Mouse (Mus musculus) forebrain, postnatal 0 days (tissue): Measurements from ENCODE around the gene Tmem232. TPM values are rescaled to one million over a fixed set of nuclear protein-coding genes. Genes with fewer than 3 reads are reported as not detected.
"Not testable (repeated sequence)": the region's sequence is repeated elsewhere in the genome, so short reads cannot be mapped to it uniquely, and the experiment has no call there.

Experiments
- ATAC-seq: fragments of 200-750 bp; cut with Nextera tagmentation; 2 replicates; pipeline ENCODE4 v1.8.0; 2017; ENCODE audit warnings: mild to moderate bottlenecking, moderate library complexity
- DNase-seq: peaks from one replicate; pipeline ENCODE4 v3.0.0-alpha.2; 2015
- H3K27ac ChIP-seq: fragments of 300-500 bp; sonication (generic); 2 replicates; pipeline ENCODE4 v1.5.1; 2014; ENCODE audit warnings: low read depth, mild to moderate bottlenecking, antibody characterized with exemption, low read length, moderate library complexity, mixed read lengths
- H3K27me3 ChIP-seq: fragments of 300-500 bp; sonication (generic); 2 replicates; pipeline ENCODE4 v1.6.1; 2014; ENCODE audit warnings: mild to moderate bottlenecking, low read length, mixed read lengths; ENCODE audit not compliant: insufficient read depth
- H3K36me3 ChIP-seq: fragments of 300-500 bp; sonication (generic); 2 replicates; pipeline ENCODE4 v1.6.1; 2014; ENCODE audit warnings: mild to moderate bottlenecking, moderate library complexity; ENCODE audit not compliant: insufficient read depth
- H3K4me1 ChIP-seq: fragments of 300-500 bp; sonication (generic); 2 replicates; pipeline ENCODE4 v1.6.1; 2014; ENCODE audit warnings: antibody characterized with exemption; ENCODE audit not compliant: insufficient read depth
- H3K4me2 ChIP-seq: fragments of 300-500 bp; sonication (generic); 2 replicates; pipeline ENCODE4 v1.6.1; 2014; ENCODE audit warnings: low read depth, mild to moderate bottlenecking, moderate library complexity
- H3K4me3 ChIP-seq: fragments of 300-500 bp; sonication (generic); 2 replicates; pipeline ENCODE4 v1.5.1; 2014; ENCODE audit warnings: low read depth, low read length, mixed read lengths
- H3K9ac ChIP-seq: fragments of 300-500 bp; sonication (generic); 2 replicates; pipeline ENCODE4 v1.6.1; 2014; ENCODE audit warnings: mild to moderate bottlenecking
- H3K9me3 ChIP-seq: fragments of 300-500 bp; sonication (generic); 2 replicates; pipeline ENCODE4 v1.6.1; 2016; ENCODE audit warnings: low read length
- CTCF ChIP-seq: sonication (generic); IDR thresholded peaks from 2 replicates; pipeline ENCODE4 v1.5.1; 2016; ENCODE audit warnings: antibody characterized with exemption, control low read depth, low read depth
- WGBS: fragments of 180-500 bp; shearing (Covaris S2); extraction: QIAGEN DNeasy Blood & Tissue Kit; methylation state at CpG from one replicate; pipeline ENCODE4 v1.1.7; 2014; 5-methylcytosine and 5-hydroxymethylcytosine counted together
- polyA plus RNA-seq: library from polyadenylated mRNA; unstranded; fragments of >200 nt; fragmentation: Nextera tagmentation; extraction: Ambion mirVana; gene quantifications from 2 replicates; pipeline ENCODE4 v1.2.1, GENCODE M21; 2015
- total RNA-seq: library from RNA; depleted of rRNA; stranded (reverse); fragments of >200 nt; gene quantifications from 2 replicates; pipeline ENCODE4 v1.2.3, GENCODE M21; 2014

Tmem232 gene
- total and polyA plus RNA-seq, 2 experiments from 2014 or later: 0.57 to 1.1 TPM

- Histone ChIP-seq H3K4me1 (no peaks in the 10 kb centered on the region), H3K4me2 (no peak overlapping the region), H3K36me3 (no peaks in the 10 kb centered on the region), H3K4me3 (no peak overlapping the region), H3K27me3 (no peaks in the 10 kb centered on the region), H3K9me3 (no peaks in the 10 kb centered on the region), H3K27ac (no peak overlapping the region), H3K9ac (no peak overlapping the region)
- ATAC-seq: peak; percentile 23; the same call in 1 of the 2 replicates
- WGBS: 42% methylated on average over 9 of the region's 9 CpGs
- TF ChIP-seq CTCF: peak; percentile 56
- DNase-seq: peak; percentile 48
Observed at GRCm38 (mm10) chr17:65558217-65558616, 17.6 kb upstream of the Tmem232 start.

- H3K9ac ChIP-seq: no peak overlapping the region
- H3K9me3 ChIP-seq: no peaks in the 10 kb centered on the region
- no peaks in the 10 kb centered on the region for H3K27me3 ChIP-seq
- no peak for TF ChIP-seq CTCF
- no peak overlapping the region for H3K4me2 ChIP-seq
- no peaks in the 10 kb centered on the region for H3K36me3 ChIP-seq
- no peak overlapping the region for H3K4me3 ChIP-seq
- 84% methylated on average over 6 of the region's 6 CpGs for WGBS
- H3K27ac ChIP-seq: no peak overlapping the region
- ATAC-seq: no peak
- DNase-seq: no peak
- H3K4me1 ChIP-seq: no peaks in the 10 kb centered on the region
Observed at GRCm38 (mm10) chr17:65557212-65557611, 16.6 kb upstream of the Tmem232 start.

- Histone ChIP-seq H3K9me3 (no peaks in the 10 kb centered on the region), H3K27me3 (no peaks in the 10 kb centered on the region), H3K9ac (no peak overlapping the region), H3K27ac (no peak overlapping the region), H3K36me3 (no peaks in the 10 kb centered on the region), H3K4me3 (no peak overlapping the region), H3K4me1 (no peaks in the 10 kb centered on the region), H3K4me2 (no peak overlapping the region)
- 60% methylated on average over 10 of the region's 10 CpGs for WGBS
- no peak for TF ChIP-seq CTCF
- DNase-seq: no peak
- ATAC-seq: no peak
Observed at GRCm38 (mm10) chr17:65556798-65557197, 16.2 kb upstream of the Tmem232 start.

- Histone ChIP-seq H3K4me2 (no peak overlapping the region), H3K36me3 (no peaks in the 10 kb centered on the region), H3K27ac (no peak overlapping the region), H3K27me3 (no peaks in the 10 kb centered on the region), H3K9me3 (no peaks in the 10 kb centered on the region), H3K4me1 (no peaks in the 10 kb centered on the region), H3K9ac (no peak overlapping the region), H3K4me3 (no peak overlapping the region)
- TF ChIP-seq CTCF: no peak
- ATAC-seq (no peak), DNase-seq (no peak)
- WGBS: 80% methylated on average over 12 of the region's 12 CpGs
Observed at GRCm38 (mm10) chr17:65552426-65552997, 11.9 kb upstream of the Tmem232 start.

- no peak overlapping the region for H3K4me2 ChIP-seq
- no peaks in the 10 kb centered on the region for H3K36me3 ChIP-seq
- no peaks in the 10 kb centered on the region for H3K27me3 ChIP-seq
- DNase-seq: no peak
- H3K27ac ChIP-seq: no peak overlapping the region
- no peak overlapping the region for H3K4me3 ChIP-seq
- WGBS: 92% methylated on average over 4 of the region's 4 CpGs
- H3K4me1 ChIP-seq: no peaks in the 10 kb centered on the region
- ATAC-seq: no peak
- no peaks in the 10 kb centered on the region for H3K9me3 ChIP-seq
- no peak overlapping the region for H3K9ac ChIP-seq
- no peak for TF ChIP-seq CTCF
Observed at GRCm38 (mm10) chr17:65550357-65550756, 9.8 kb upstream of the Tmem232 start.

GRCm38 (mm10) chr17:65548698-65549365, 8.2 kb upstream of the Tmem232 start:
- DNase-seq (no peak), ATAC-seq (peak; percentile 59; the same call in 1 of the 2 replicates)
- no peak overlapping the region for H3K4me3 ChIP-seq
- no peak overlapping the region for H3K27ac ChIP-seq
- H3K4me1 ChIP-seq: no peaks in the 10 kb centered on the region
- WGBS: 52% methylated on average over 18 of the region's 18 CpGs
- TF ChIP-seq CTCF: no peak
- H3K9me3 ChIP-seq: no peaks in the 10 kb centered on the region
- H3K27me3 ChIP-seq: no peaks in the 10 kb centered on the region
- no peaks in the 10 kb centered on the region for H3K36me3 ChIP-seq
- H3K4me2 ChIP-seq: no peak overlapping the region
- no peak overlapping the region for H3K9ac ChIP-seq

GRCm38 (mm10) chr17:65546221-65546620, 5.6 kb upstream of the Tmem232 start:
- not testable (repeated sequence) for DNase-seq, H3K4me1 ChIP-seq, H3K36me3 ChIP-seq, H3K27me3 ChIP-seq, H3K27ac ChIP-seq, ATAC-seq, H3K9ac ChIP-seq, H3K4me2 ChIP-seq, H3K9me3 ChIP-seq, H3K4me3 ChIP-seq
- 94% methylated on average over 4 of the region's 4 CpGs for WGBS
